Comparison of ENCODE assay signal across 27 mouse cellular contexts in genomic region chr6:88884195-88884594, GRCm38 (mm10). TPM values are rescaled to one million over a fixed set of nuclear protein-coding genes. Genes with fewer than 3 reads are reported as not detected.
DNase-seq lines count a peak whose midpoint lies in the region; ATAC-seq and TF ChIP-seq lines count a peak whose summit lies in the region.
"Had no signal": no experiment of that assay in that cellular context is flagged by ENCODE, and none has a peak within 500 bp of the region (broad histone marks: within the 10 kb centered on the region; RNA-seq: fewer than 3 reads in every experiment).

No protein-coding gene starts in this region.

- 96% methylated on average over 10 of the region's 10 CpGs for WGBS in hindbrain, embryonic 10.5 days
- WGBS in hindbrain, embryonic 16.5 days: 96% methylated on average over 10 of the region's 10 CpGs
- 82% methylated on average over 10 of the region's 10 CpGs for WGBS in intestine, embryonic 16.5 days
- 95% methylated on average over 10 of the region's 10 CpGs for WGBS in thymus, adult 2 months

- H3K27ac ChIP-seq in hindbrain, embryonic 10.5 days: 0 out of 2 replicates have a peak overlapping the region, but pooled peaks have one; percentile 12
- H3K27ac ChIP-seq in hindbrain, embryonic 16.5 days (ENCODE audit: low read depth, low read length): no peak overlapping the region
- H3K27ac ChIP-seq in ES-Bruce4 (ENCODE audit: insufficient read depth, low read length): peak overlapping the region; percentile 29; the same call in 1 of the 2 replicates
- no peak overlapping the region for H3K27ac ChIP-seq in intestine, embryonic 16.5 days (ENCODE audit: low read length)
- H3K27ac ChIP-seq in thymus, adult 2 months (ENCODE audit: control insufficient read depth, insufficient read depth, low read length): no peak overlapping the region
- H3K27ac ChIP-seq: embryonic facial prominence, embryonic 12.5 days; embryonic facial prominence, embryonic 15.5 days; heart, embryonic 15.5 days; hindbrain, embryonic 14.5 days had no signal

- H3K4me3 ChIP-seq in hindbrain, embryonic 10.5 days: no peak overlapping the region
- no peak overlapping the region for H3K4me3 ChIP-seq in hindbrain, embryonic 16.5 days (ENCODE audit: low read length)
- H3K4me3 ChIP-seq in ES-Bruce4 (ENCODE audit: low read depth, low read length): no peak overlapping the region
- H3K4me3 ChIP-seq in intestine, embryonic 16.5 days (ENCODE audit: low read length): no peak overlapping the region
- H3K4me3 ChIP-seq in thymus, adult 2 months (ENCODE audit: control insufficient read depth, insufficient read depth, low read length): no peak overlapping the region
- H3K4me3 ChIP-seq: embryonic facial prominence, embryonic 12.5 days; embryonic facial prominence, embryonic 15.5 days; heart, embryonic 12.5 days; heart, embryonic 15.5 days had no signal

- H3K9ac ChIP-seq in hindbrain, embryonic 16.5 days (ENCODE audit: low read depth, low read length): no peak overlapping the region
- H3K9ac ChIP-seq in ES-Bruce4 (ENCODE audit: low read depth, poor library complexity, severe bottlenecking): no peak overlapping the region
- H3K9ac ChIP-seq in intestine, embryonic 16.5 days (ENCODE audit: low read depth, low read length): no peak overlapping the region
- H3K9ac ChIP-seq: embryonic facial prominence, embryonic 12.5 days; embryonic facial prominence, embryonic 15.5 days; forebrain, postnatal 0 days; heart, embryonic 12.5 days; heart, embryonic 15.5 days; hindbrain, embryonic 14.5 days had no signal

- DNase-seq in hindbrain, embryonic 10.5 days (ENCODE audit: low spot score): no peak
- DNase-seq in R1 (ENCODE audit: low read depth, low spot score): peak; percentile 82
- DNase-seq in heart, adult 11 months: no peak
- no peak for DNase-seq in neural tube, embryonic 10.5 days (ENCODE audit: extremely low spot score, low spot score)
- DNase-seq in thymus, adult 2 months: no peak
- DNase-seq: adrenal gland, postnatal 10 days; adrenal gland, postnatal 36 days; B cell, adult 2 months; cerebellum, adult 18-20 months; cerebellum, adult 9-10 months; cerebellum, postnatal 25 days; forebrain, postnatal 0 days; gastrocnemius, postnatal 10 days; heart, adult 18-20 months; heart, postnatal 10 days; heart, postnatal 36 days; kidney, adult 2 months had no signal

- no peaks in the 10 kb centered on the region for H3K9me3 ChIP-seq in hindbrain, embryonic 10.5 days
- no peaks in the 10 kb centered on the region for H3K9me3 ChIP-seq in hindbrain, embryonic 16.5 days (ENCODE audit: control insufficient read depth, low read length)
- no peaks in the 10 kb centered on the region for H3K9me3 ChIP-seq in ES-Bruce4 (replicated peaks; ENCODE audit: control insufficient read depth, insufficient read depth, low read length, poor library complexity, severe bottlenecking)
- H3K9me3 ChIP-seq in intestine, embryonic 16.5 days (ENCODE audit: control insufficient read depth, low read length): no peaks in the 10 kb centered on the region
- H3K9me3 ChIP-seq: embryonic facial prominence, embryonic 12.5 days; embryonic facial prominence, embryonic 15.5 days; heart, embryonic 12.5 days; heart, embryonic 15.5 days had no signal

- TF ChIP-seq POLR2A in ES-Bruce4 (IDR thresholded peaks at IDR 0.05; ENCODE audit: insufficient read depth, low read length): no peak
- TF ChIP-seq POLR2A in thymus, adult 2 months (IDR thresholded peaks at IDR 0.05; ENCODE audit: control insufficient read depth, extremely low read depth, insufficient read depth, low read length, poor library complexity): no peak

- peaks cover 11% of the 10 kb centered on the region; the same call in 1 of the 2 replicates for H3K4me1 ChIP-seq in hindbrain, embryonic 10.5 days (replicated peaks)
- H3K4me1 ChIP-seq in hindbrain, embryonic 16.5 days (ENCODE audit: control insufficient read depth, insufficient read depth, low read depth, low read length): no peaks in the 10 kb centered on the region
- peaks cover 4% of the 10 kb centered on the region for H3K4me1 ChIP-seq in ES-Bruce4 (ENCODE audit: control insufficient read depth, insufficient read depth, low read length)
- H3K4me1 ChIP-seq in intestine, embryonic 16.5 days (ENCODE audit: control insufficient read depth, insufficient read depth, low read length): 0 out of 2 replicates have a peak, but pooled peaks cover 4% of the 10 kb centered on the region
- peaks cover 23% of the 10 kb centered on the region for H3K4me1 ChIP-seq in thymus, adult 2 months (replicated peaks; ENCODE audit: control insufficient read depth, insufficient read depth, low read length)
- H3K4me1 ChIP-seq: embryonic facial prominence, embryonic 12.5 days; embryonic facial prominence, embryonic 15.5 days; heart, embryonic 12.5 days; heart, embryonic 15.5 days had no signal

- H3K36me3 ChIP-seq in hindbrain, embryonic 10.5 days: peaks cover 94% of the 10 kb centered on the region
- peaks cover 2% of the 10 kb centered on the region; the same call in 1 of the 2 replicates for H3K36me3 ChIP-seq in hindbrain, embryonic 16.5 days (ENCODE audit: control insufficient read depth, insufficient read depth, low read length)
- peaks cover 71% of the 10 kb centered on the region for H3K36me3 ChIP-seq in ES-Bruce4 (ENCODE audit: control insufficient read depth, insufficient read depth, low read length, poor library complexity, severe bottlenecking)
- peaks cover 25% of the 10 kb centered on the region for H3K36me3 ChIP-seq in intestine, embryonic 16.5 days (ENCODE audit: control insufficient read depth, insufficient read depth, low read length)
- peaks cover 52% of the 10 kb centered on the region for H3K36me3 ChIP-seq in thymus, adult 2 months (ENCODE audit: control insufficient read depth, insufficient read depth, low read length)

- 0 out of 2 replicates have a peak, but pooled peaks have one; percentile 42 for TF ChIP-seq EP300 in ES-Bruce4 (IDR thresholded peaks at IDR 0.05; ENCODE audit: insufficient read depth, low read depth, low read length)

- no peak for TF ChIP-seq CTCF in ES-Bruce4 (IDR thresholded peaks at IDR 0.05; ENCODE audit: low read depth, low read length)
- TF ChIP-seq CTCF in thymus, adult 2 months (IDR thresholded peaks at IDR 0.05; ENCODE audit: borderline replicate concordance, control insufficient read depth, extremely low read depth, insufficient read depth, low read length, poor library complexity): no peak

- no peak for ATAC-seq in hindbrain, embryonic 16.5 days
- peak; percentile 59 for ATAC-seq in intestine, embryonic 16.5 days
- ATAC-seq: forebrain, embryonic 14.5 days; forebrain, postnatal 0 days had no signal

- no peaks in the 10 kb centered on the region for H3K27me3 ChIP-seq in hindbrain, embryonic 10.5 days (ENCODE audit: insufficient read depth, poor library complexity, severe bottlenecking)
- no peaks in the 10 kb centered on the region for H3K27me3 ChIP-seq in hindbrain, embryonic 16.5 days (replicated peaks; ENCODE audit: control insufficient read depth, insufficient read depth, low read length)
- H3K27me3 ChIP-seq in ES-Bruce4 (ENCODE audit: control insufficient read depth, insufficient read depth, low read length, poor library complexity, severe bottlenecking): no peaks in the 10 kb centered on the region
- H3K27me3 ChIP-seq in intestine, embryonic 16.5 days (replicated peaks; ENCODE audit: control insufficient read depth, insufficient read depth, low read length): no peaks in the 10 kb centered on the region
- H3K27me3 ChIP-seq in thymus, adult 2 months (ENCODE audit: control insufficient read depth, insufficient read depth, low read length): no peaks in the 10 kb centered on the region
- H3K27me3 ChIP-seq: CH12.LX; embryonic facial prominence, embryonic 12.5 days; embryonic facial prominence, embryonic 15.5 days; heart, embryonic 12.5 days; heart, embryonic 15.5 days had no signal

- H3K4me2 ChIP-seq in hindbrain, embryonic 16.5 days (ENCODE audit: low read length): no peak overlapping the region
- H3K4me2 ChIP-seq in intestine, embryonic 16.5 days (ENCODE audit: low read depth, low read length): no peak overlapping the region
- H3K4me2 ChIP-seq: embryonic facial prominence, embryonic 12.5 days; embryonic facial prominence, embryonic 15.5 days; heart, embryonic 12.5 days; heart, embryonic 15.5 days; hindbrain, embryonic 14.5 days had no signal

RNA-seq across cellular contexts. Expression of gene Podxl2, which starts 9.4 kb away (rescaled TPM):
- 81.1 and 182 TPM in 2 replicates for polyA plus RNA-seq in hindbrain, embryonic 10.5 days (2016; fragmentation: Nextera tagmentation; extraction: Ambion mirVana)
- 553 and 621 TPM in 2 replicates for polyA plus RNA-seq in hindbrain, embryonic 16.5 days (2015; fragmentation: Nextera tagmentation; extraction: Ambion mirVana)
- 0.81 and 1.2 TPM in 2 replicates for polyA plus RNA-seq in ES-Bruce4 (2011; ENCODE audit: insufficient read depth, insufficient read length, low read depth, missing spikeins)
- 32.0 and 35.6 TPM in 2 replicates for polyA plus RNA-seq in intestine, embryonic 16.5 days (2015; fragmentation: Nextera tagmentation; extraction: Ambion mirVana)
- polyA plus RNA-seq in thymus, adult 2 months (2012; rRNA removed): 95.8 and 100.0 TPM in 2 replicates

RNA-seq across cellular contexts. Expression of gene Mcm2, which starts 14.4 kb away (rescaled TPM):
- 222 and 292 TPM in 2 replicates for polyA plus RNA-seq in hindbrain, embryonic 10.5 days (2016; fragmentation: Nextera tagmentation; extraction: Ambion mirVana)
- polyA plus RNA-seq in hindbrain, embryonic 16.5 days (2015; fragmentation: Nextera tagmentation; extraction: Ambion mirVana): 27.3 and 35.0 TPM in 2 replicates
- polyA plus RNA-seq in ES-Bruce4 (2011; ENCODE audit: insufficient read depth, insufficient read length, low read depth, missing spikeins): 117 and 120 TPM in 2 replicates
- 90.1 and 101 TPM in 2 replicates for polyA plus RNA-seq in intestine, embryonic 16.5 days (2015; fragmentation: Nextera tagmentation; extraction: Ambion mirVana)
- polyA plus RNA-seq in thymus, adult 2 months (2012; rRNA removed): 169 and 232 TPM in 2 replicates

RNA-seq across cellular contexts. Expression of gene Tpra1, which starts 17.9 kb away (rescaled TPM):
- polyA plus RNA-seq in hindbrain, embryonic 10.5 days (2016; fragmentation: Nextera tagmentation; extraction: Ambion mirVana): 60.5 and 62.3 TPM in 2 replicates
- 92.3 and 94.7 TPM in 2 replicates for polyA plus RNA-seq in hindbrain, embryonic 16.5 days (2015; fragmentation: Nextera tagmentation; extraction: Ambion mirVana)
- 17.4 and 24.2 TPM in 2 replicates for polyA plus RNA-seq in ES-Bruce4 (2011; ENCODE audit: insufficient read depth, insufficient read length, low read depth, missing spikeins)
- polyA plus RNA-seq in intestine, embryonic 16.5 days (2015; fragmentation: Nextera tagmentation; extraction: Ambion mirVana): 73.7 and 77.0 TPM in 2 replicates
- 300 and 366 TPM in 2 replicates for polyA plus RNA-seq in thymus, adult 2 months (2012; rRNA removed)

RNA-seq across cellular contexts. Expression of gene Abtb1, which starts 42.4 kb away (rescaled TPM):
- polyA plus RNA-seq in hindbrain, embryonic 10.5 days (2016; fragmentation: Nextera tagmentation; extraction: Ambion mirVana): 27.2 and 27.5 TPM in 2 replicates
- 37.7 and 39.4 TPM in 2 replicates for polyA plus RNA-seq in hindbrain, embryonic 16.5 days (2015; fragmentation: Nextera tagmentation; extraction: Ambion mirVana)
- polyA plus RNA-seq in ES-Bruce4 (2011; ENCODE audit: insufficient read depth, insufficient read length, low read depth, missing spikeins): 16.7 and 18.3 TPM in 2 replicates
- polyA plus RNA-seq in intestine, embryonic 16.5 days (2015; fragmentation: Nextera tagmentation; extraction: Ambion mirVana): 26.6 and 29.2 TPM in 2 replicates
- polyA plus RNA-seq in thymus, adult 2 months (2012; rRNA removed): 204 and 239 TPM in 2 replicates

Comparison
In these comparisons a context has a peak if more than half of its experiments do, and no peak if none do; other contexts are left out.
1. H3K27ac ChIP-seq: peak in hindbrain, embryonic 10.5 days (single experiment) and ES-Bruce4 (single experiment); none in hindbrain, embryonic 16.5 days (single experiment), intestine, embryonic 16.5 days (single experiment) and thymus, adult 2 months (single experiment).
2. RNA of gene Podxl2, which starts 9.4 kb away (polyA plus RNA-seq): 553 to 621 TPM in hindbrain, embryonic 16.5 days, 81.1 to 182 TPM in hindbrain, embryonic 10.5 days, 95.8 to 100.0 TPM in thymus, adult 2 months and 32.0 to 35.6 TPM in intestine, embryonic 16.5 days; 0.81 to 1.2 TPM in ES-Bruce4; every median in the first group is over 10 times any median in the second.